Mouse (Mus musculus): ENCODE data around the gene Mphosph9.
"Not testable (repeated sequence)": the region's sequence is repeated elsewhere in the genome, so short reads cannot be mapped to it uniquely, and the experiment has no call there.

Mphosph9 gene

GRCm38 (mm10) chr5:124327510-124328364 lies at the start of gene Mphosph9, which contains the start of gene 2810006K23Rik:
Mphosph9 (minus strand) TSS chr5:124327972.
2810006K23Rik (plus strand) TSS chr5:124328089.
- DNase-seq, result peak; percentile 100

- no peak for DNase-seq
These were observed 49.4 kb upstream of the Mphosph9 start for GRCm38 (mm10) chr5:124377149-124377548.

- DNase-seq, result no peak
These were observed 48.6 kb upstream of the Mphosph9 start for GRCm38 (mm10) chr5:124376401-124376800.

GRCm38 (mm10) chr5:124374298-124374697 lies 46.5 kb upstream of the Mphosph9 start:
- no peak for DNase-seq

GRCm38 (mm10) chr5:124366721-124367120 lies 38.9 kb upstream of the Mphosph9 start:
- DNase-seq, result no peak

- DNase-seq, result no peak
These were observed 38.0 kb upstream of the Mphosph9 start for GRCm38 (mm10) chr5:124365754-124366153.

GRCm38 (mm10) chr5:124364173-124364918 lies 36.6 kb upstream of the Mphosph9 start:
- no peak for DNase-seq

GRCm38 (mm10) chr5:124362982-124363381 lies 35.2 kb upstream of the Mphosph9 start, which contains the start of gene Cdk2ap1:
Cdk2ap1 (minus strand) TSS chr5:124363082.
- DNase-seq, result not testable (repeated sequence)

GRCm38 (mm10) chr5:124359641-124360040 lies 31.9 kb upstream of the Mphosph9 start:
- DNase-seq, result no peak

- no peak for DNase-seq
These were observed 28.9 kb upstream of the Mphosph9 start for GRCm38 (mm10) chr5:124356695-124357094.

- no peak for DNase-seq
These were observed 27.7 kb upstream of the Mphosph9 start for GRCm38 (mm10) chr5:124355425-124355959.

- DNase-seq, result peak; percentile 43
These were observed 27.0 kb upstream of the Mphosph9 start for GRCm38 (mm10) chr5:124354574-124355424.

GRCm38 (mm10) chr5:124353726-124354547 lies 26.2 kb upstream of the Mphosph9 start:
- peak; percentile 69 for DNase-seq

- DNase-seq, result peak; percentile 46
These were observed 25.4 kb upstream of the Mphosph9 start for GRCm38 (mm10) chr5:124353011-124353725.

- peak; percentile 81 for DNase-seq
These were observed 24.6 kb upstream of the Mphosph9 start for GRCm38 (mm10) chr5:124352141-124352920.

GRCm38 (mm10) chr5:124351604-124352003 lies 23.8 kb upstream of the Mphosph9 start:
- no peak for DNase-seq

- peak; percentile 65 for DNase-seq
These were observed 23.4 kb upstream of the Mphosph9 start for GRCm38 (mm10) chr5:124351111-124351560.

- DNase-seq, result no peak
These were observed 22.6 kb upstream of the Mphosph9 start for GRCm38 (mm10) chr5:124350350-124350749.

GRCm38 (mm10) chr5:124349196-124349595 lies 21.4 kb upstream of the Mphosph9 start:
- DNase-seq, result no peak

- DNase-seq, result no peak
These were observed 15.1 kb upstream of the Mphosph9 start for GRCm38 (mm10) chr5:124342897-124343296.
